Mouse (Mus musculus): Measurements from ENCODE around the gene Bcl9l.

DNA sequence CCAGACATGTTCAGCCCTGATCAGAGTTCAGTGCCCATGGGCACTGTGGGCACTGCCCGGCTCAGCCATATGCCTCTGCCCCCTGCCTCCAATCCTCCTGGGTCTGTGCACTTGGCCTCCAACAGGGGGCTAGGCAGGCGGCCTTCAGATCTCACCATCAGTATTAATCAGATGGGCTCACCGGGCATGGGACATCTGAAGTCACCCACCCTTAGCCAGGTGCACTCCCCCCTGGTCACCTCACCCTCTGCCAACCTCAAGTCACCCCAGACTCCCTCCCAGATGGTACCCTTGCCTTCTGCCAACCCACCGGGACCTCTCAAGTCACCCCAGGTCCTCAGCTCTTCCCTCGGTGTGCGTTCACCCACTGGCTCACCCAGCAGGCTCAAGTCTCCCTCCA is 24.7 kb downstream of the Bcl9l start:
- TF ChIP-seq CTCF (IDR thresholded peaks at IDR 0.05; ENCODE audit: borderline replicate concordance, insufficient read depth, low read length): no peak
- no peak for TF ChIP-seq POLR2A (IDR thresholded peaks at IDR 0.05; ENCODE audit: low read depth, low read length)
